Mouse (Mus musculus): Measurements from ENCODE around the gene Pon1. TPM values are rescaled to one million over a fixed set of nuclear protein-coding genes. Genes with fewer than 3 reads are reported as not detected.
A peak's percentile ranks its signal among the peaks of the same experiment; 100 is the strongest.
"Not testable (repeated sequence)": the region's sequence is repeated elsewhere in the genome, so short reads cannot be mapped to it uniquely, and the experiment has no call there.

Gene Pon1
- total RNA-seq (2015; ENCODE audit: low replicate concordance) (not detected in 2 replicates), total RNA-seq (2017; ENCODE audit: low replicate concordance) (not detected in 2 replicates)

GRCm38 (mm10) chr6:5193693-5194092 is at the start of gene Pon1:
Gene Pon1, minus strand, starts transcription at chr6:5193946.
- no peak for ATAC-seq (replicated peaks; ENCODE audit: low FRiP score, poor library complexity, severe bottlenecking)

GRCm38 (mm10) chr6:5238799-5239198 is 45.1 kb upstream of the Pon1 start:
- ATAC-seq (replicated peaks; ENCODE audit: low FRiP score, poor library complexity, severe bottlenecking): no peak

- ATAC-seq (replicated peaks; ENCODE audit: low FRiP score, poor library complexity, severe bottlenecking): no peak
Observed at GRCm38 (mm10) chr6:5237510-5237909, 43.8 kb upstream of the Pon1 start.

- ATAC-seq (replicated peaks; ENCODE audit: low FRiP score, poor library complexity, severe bottlenecking): no peak
Observed at GRCm38 (mm10) chr6:5236843-5237371, 43.2 kb upstream of the Pon1 start.

GRCm38 (mm10) chr6:5234563-5234962 is 40.8 kb upstream of the Pon1 start:
- no peak for ATAC-seq (replicated peaks; ENCODE audit: low FRiP score, poor library complexity, severe bottlenecking)

- no peak for ATAC-seq (replicated peaks; ENCODE audit: low FRiP score, poor library complexity, severe bottlenecking)
Observed at GRCm38 (mm10) chr6:5233812-5234211, 40.1 kb upstream of the Pon1 start.

- no peak for ATAC-seq (replicated peaks; ENCODE audit: low FRiP score, poor library complexity, severe bottlenecking)
Observed at GRCm38 (mm10) chr6:5232022-5232421, 38.3 kb upstream of the Pon1 start.

GRCm38 (mm10) chr6:5230261-5230660 is 36.5 kb upstream of the Pon1 start:
- no peak for ATAC-seq (replicated peaks; ENCODE audit: low FRiP score, poor library complexity, severe bottlenecking)

- not testable (repeated sequence) for ATAC-seq (replicated peaks; ENCODE audit: low FRiP score, poor library complexity, severe bottlenecking)
Observed at GRCm38 (mm10) chr6:5223551-5223950, 29.8 kb upstream of the Pon1 start.

- ATAC-seq (replicated peaks; ENCODE audit: low FRiP score, poor library complexity, severe bottlenecking): no peak
Observed at GRCm38 (mm10) chr6:5222080-5222479, 28.3 kb upstream of the Pon1 start.

- ATAC-seq (replicated peaks; ENCODE audit: low FRiP score, poor library complexity, severe bottlenecking): peak; percentile 83
Observed at GRCm38 (mm10) chr6:5218190-5218589, 24.4 kb upstream of the Pon1 start.

GRCm38 (mm10) chr6:5207817-5208216 is 14.1 kb upstream of the Pon1 start:
- 0 out of 2 replicates have a peak, but pooled peaks have one; percentile 19 for ATAC-seq (replicated peaks; ENCODE audit: low FRiP score, poor library complexity, severe bottlenecking)

GRCm38 (mm10) chr6:5199916-5200315 is 6.2 kb upstream of the Pon1 start:
- ATAC-seq (replicated peaks; ENCODE audit: low FRiP score, poor library complexity, severe bottlenecking): no peak

GRCm38 (mm10) chr6:5199376-5199905 is 5.7 kb upstream of the Pon1 start:
- ATAC-seq (replicated peaks; ENCODE audit: low FRiP score, poor library complexity, severe bottlenecking): no peak

- ATAC-seq (replicated peaks; ENCODE audit: low FRiP score, poor library complexity, severe bottlenecking): no peak
Observed at GRCm38 (mm10) chr6:5198590-5198989, 4.8 kb upstream of the Pon1 start.

GRCm38 (mm10) chr6:5190761-5191160 is 3.0 kb downstream of the Pon1 start:
- ATAC-seq (replicated peaks; ENCODE audit: low FRiP score, poor library complexity, severe bottlenecking): no peak

GRCm38 (mm10) chr6:5189507-5189906 is 4.2 kb downstream of the Pon1 start:
- ATAC-seq (replicated peaks; ENCODE audit: low FRiP score, poor library complexity, severe bottlenecking): no peak

GRCm38 (mm10) chr6:5188938-5189337 is 4.8 kb downstream of the Pon1 start:
- ATAC-seq (replicated peaks; ENCODE audit: low FRiP score, poor library complexity, severe bottlenecking): no peak

- no peak for ATAC-seq (replicated peaks; ENCODE audit: low FRiP score, poor library complexity, severe bottlenecking)
Observed at GRCm38 (mm10) chr6:5188036-5188435, 5.7 kb downstream of the Pon1 start.

GRCm38 (mm10) chr6:5187586-5187985 is 6.2 kb downstream of the Pon1 start:
- ATAC-seq (replicated peaks; ENCODE audit: low FRiP score, poor library complexity, severe bottlenecking): no peak

GRCm38 (mm10) chr6:5186229-5186950 is 7.4 kb downstream of the Pon1 start:
- peak; percentile 96 for ATAC-seq (replicated peaks; ENCODE audit: low FRiP score, poor library complexity, severe bottlenecking)

All from erythroid progenitor cell, adult 5-6 weeks (primary cell).